Mouse (Mus musculus) lung, postnatal 25 days (tissue): ENCODE results near the gene Olfr520.
"Not testable (repeated sequence)": the region's sequence is repeated elsewhere in the genome, so short reads cannot be mapped to it uniquely, and the experiment has no call there.

Experiments used
- DNase-seq: peaks from one replicate; pipeline ENCODE4 v3.0.0; 2022; ENCODE audit warnings: low spot score

Olfr520 gene

GRCm38 (mm10) chr7:99729973-99730372 lies at the start of gene Olfr520:
Gene Olfr520 (plus strand): TSS chr7:99730273.
- DNase-seq: no peak

DNA sequence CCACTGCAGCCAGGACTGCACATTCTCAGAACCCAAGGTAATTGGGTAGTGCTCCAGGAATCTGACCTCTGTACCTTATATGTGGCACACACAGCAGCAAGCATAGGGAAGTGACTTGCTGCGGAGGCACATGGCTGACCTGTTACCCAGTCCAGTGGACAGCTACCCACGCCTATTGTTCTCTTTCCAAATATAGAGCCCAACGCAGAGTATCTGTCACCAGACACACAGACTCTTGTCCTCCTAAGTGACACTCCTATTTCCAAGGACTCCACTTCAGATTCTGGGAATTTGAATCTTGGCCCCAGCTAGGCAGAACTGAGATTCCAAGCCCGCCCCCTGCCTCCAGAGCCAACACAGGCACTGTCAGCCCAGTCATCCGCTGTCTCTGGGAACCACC lies 49.3 kb upstream of the Olfr520 start:
- peak; percentile 48 for DNase-seq

GRCm38 (mm10) chr7:99684086-99684485 lies 46.0 kb upstream of the Olfr520 start:
- no peak for DNase-seq

DNA sequence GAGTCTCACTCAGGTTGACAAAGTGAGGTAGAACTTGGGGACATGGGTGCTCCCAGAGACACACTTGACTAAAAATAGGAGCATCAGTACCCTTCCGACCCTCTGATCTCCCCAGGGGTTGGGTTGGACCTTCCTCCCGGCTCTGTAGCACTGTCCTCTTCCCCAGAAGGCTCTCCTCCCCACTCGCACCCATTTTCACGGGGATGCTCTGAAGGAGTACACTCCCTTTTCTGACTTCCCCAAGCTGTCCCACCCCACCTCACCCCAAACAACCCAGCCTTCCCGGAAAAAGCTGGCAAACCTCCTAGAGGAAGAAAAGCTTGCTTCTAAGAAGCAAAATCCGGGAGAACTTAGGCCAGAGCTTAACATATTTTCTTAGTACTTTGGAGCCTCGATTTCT lies 39.3 kb upstream of the Olfr520 start:
- no peak for DNase-seq

DNA sequence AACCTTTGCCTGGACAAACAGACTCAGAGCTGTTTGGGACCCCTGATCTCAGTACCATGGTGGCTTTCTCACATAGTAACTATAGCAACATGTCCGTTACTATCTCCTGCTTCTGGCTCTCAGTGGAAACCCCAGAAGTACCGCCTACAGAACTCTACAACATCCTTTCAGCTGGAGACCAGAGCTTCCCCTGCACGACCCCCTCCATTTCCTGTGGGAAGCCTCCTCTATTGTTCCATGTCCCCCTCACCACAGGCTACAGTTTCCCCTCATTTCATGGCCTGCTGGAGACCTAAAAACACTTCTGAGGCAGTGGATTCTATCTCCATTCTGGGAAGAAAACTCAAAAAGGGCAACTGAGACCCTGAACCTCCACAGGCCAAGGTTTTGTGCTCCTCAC lies 37.7 kb upstream of the Olfr520 start:
- no peak for DNase-seq

DNA sequence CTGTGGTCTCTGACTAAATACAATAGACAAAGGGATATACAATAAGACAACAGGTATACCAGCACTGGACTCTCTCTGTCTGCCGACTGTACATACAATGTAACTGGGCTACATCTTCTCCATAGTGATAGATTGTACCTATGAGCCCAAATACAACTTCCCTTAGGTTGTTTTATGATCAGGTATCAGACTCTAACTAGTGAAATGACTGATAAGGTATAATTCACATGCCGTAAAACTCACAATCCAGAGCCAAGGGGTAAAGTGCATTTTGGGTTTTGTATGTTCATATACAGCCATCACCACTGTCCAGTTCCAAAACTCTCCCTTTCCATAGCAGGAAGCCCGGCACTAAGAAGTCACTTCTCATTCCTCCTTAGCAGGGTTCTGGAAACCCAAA lies 36.7 kb upstream of the Olfr520 start:
- no peak for DNase-seq

GRCm38 (mm10) chr7:99693976-99694375 lies 36.1 kb upstream of the Olfr520 start:
- DNase-seq: no peak

DNA sequence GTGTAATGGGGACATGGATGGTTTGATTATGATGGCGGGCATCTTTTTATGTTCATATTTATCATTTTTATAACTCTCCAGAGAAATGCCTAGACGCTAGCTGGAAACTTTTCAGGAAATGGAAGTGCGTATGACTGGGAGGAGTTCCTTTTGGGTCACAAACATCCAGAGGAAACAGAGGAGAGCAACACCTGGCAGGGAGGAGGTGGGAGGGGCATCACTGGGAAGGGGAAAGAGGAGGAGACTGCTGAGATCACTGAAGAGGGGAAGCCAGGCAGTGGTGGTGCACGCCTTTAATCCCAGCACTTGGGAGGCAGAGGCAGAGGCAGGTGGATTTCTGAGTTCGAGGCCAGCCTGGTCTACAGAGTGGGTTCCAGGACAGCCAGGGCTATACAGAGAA lies 35.6 kb upstream of the Olfr520 start:
- not testable (repeated sequence) for DNase-seq

- no peak for DNase-seq
Observed at GRCm38 (mm10) chr7:99695471-99696057, 34.5 kb upstream of the Olfr520 start.

GRCm38 (mm10) chr7:99698576-99698975 lies 31.5 kb upstream of the Olfr520 start:
- no peak for DNase-seq

DNA sequence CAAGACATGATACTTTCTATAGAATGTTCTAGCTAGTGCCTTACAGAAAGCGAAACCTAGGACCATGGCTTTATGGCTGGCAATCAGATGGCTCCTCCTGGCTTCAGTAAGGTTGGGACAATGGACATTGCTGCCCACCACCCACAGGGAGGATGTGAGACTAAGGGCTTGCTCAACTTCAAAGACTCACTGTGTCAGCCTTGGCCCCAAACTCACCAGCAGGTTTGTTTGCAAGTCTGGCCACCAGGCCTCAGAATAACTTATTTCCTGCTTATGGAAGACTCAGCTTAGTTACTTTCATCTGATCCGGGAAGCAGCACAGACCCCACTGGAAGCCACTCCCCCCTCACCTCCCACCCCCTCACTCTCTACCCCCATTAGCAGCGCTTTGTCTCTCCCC lies 31.0 kb upstream of the Olfr520 start:
- no peak for DNase-seq

DNA sequence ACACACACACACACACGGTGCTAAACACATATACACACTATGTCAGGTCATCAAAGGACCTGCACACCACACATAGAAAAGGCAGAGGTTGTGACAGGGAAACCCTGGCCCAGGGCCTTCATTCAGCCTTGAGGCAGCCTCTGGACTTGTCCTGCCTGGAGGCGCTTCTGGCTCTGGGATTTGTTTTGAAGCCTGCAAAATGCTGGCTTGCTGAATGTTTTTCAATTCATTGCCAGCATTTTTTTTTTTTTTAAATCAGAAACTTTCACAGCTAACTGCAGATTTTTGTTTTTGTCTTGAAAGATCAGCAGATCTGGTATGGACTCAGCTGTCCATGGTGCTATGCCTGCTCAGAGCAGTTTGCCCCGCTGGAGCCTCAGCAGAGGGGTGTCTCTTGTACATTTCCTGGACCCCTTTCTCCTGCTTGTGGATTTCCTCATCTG lies 30.3 kb upstream of the Olfr520 start:
- peak; percentile 18 for DNase-seq

GRCm38 (mm10) chr7:99700641-99701040 lies 29.4 kb upstream of the Olfr520 start:
- DNase-seq: no peak

- DNase-seq: no peak
Observed at GRCm38 (mm10) chr7:99702201-99702600, 27.9 kb upstream of the Olfr520 start.

GRCm38 (mm10) chr7:99704736-99705519 lies 25.1 kb upstream of the Olfr520 start:
- no peak for DNase-seq

- peak; percentile 32 for DNase-seq
Observed at GRCm38 (mm10) chr7:99706341-99707037, 23.6 kb upstream of the Olfr520 start.

DNA sequence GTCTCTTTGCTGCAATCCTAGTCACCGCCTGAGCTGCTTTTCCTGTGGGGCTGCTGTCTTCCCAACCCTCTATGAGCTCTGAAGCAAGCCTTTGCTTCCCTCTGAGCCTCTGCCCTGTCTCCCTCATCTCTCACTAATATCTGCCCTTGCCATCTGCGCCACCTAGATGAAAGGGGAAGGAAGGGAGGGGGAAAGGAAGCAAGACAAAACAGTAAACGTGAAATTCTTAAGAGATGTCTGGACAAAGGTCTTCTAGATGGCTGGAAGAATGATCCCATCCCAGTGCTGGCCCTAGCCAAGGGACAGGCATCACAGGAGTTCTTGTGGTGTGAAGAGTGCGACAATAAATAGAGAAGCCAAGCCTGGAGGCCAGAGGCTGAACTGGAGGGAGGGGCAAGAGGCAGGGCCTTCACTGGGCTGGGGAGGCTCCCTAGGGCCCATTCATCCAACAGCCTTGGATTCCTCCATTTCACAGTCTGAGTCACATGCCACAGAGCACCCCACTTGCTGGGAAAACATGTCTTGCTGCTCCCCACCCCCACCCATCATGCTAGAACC lies 23.0 kb upstream of the Olfr520 start:
- DNase-seq: peak; percentile 35

- no peak for DNase-seq
Observed at GRCm38 (mm10) chr7:99707671-99708070, 22.4 kb upstream of the Olfr520 start.

DNA sequence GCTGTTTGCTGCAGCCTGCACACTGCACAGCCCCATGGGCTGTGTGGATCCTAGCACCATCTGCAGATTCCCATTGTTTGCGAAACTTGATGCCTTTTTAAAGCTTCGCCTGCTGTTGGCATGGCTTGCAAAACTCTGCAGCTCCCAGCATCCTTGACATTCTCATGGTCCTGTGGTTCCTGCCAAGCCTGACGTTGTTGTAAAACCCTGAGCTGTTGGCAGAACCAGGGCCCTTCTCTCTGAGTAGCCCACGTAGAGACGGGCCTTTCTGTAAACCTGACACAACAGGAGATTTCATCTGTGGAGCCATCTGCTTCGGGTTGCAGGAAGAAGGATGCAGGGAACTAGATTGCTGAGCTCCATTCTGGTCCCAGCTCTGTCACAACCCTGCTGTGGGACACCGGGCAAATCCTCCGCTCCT lies 21.8 kb upstream of the Olfr520 start:
- DNase-seq: no peak

- DNase-seq: no peak
Observed at GRCm38 (mm10) chr7:99708750-99709149, 21.3 kb upstream of the Olfr520 start.

DNA sequence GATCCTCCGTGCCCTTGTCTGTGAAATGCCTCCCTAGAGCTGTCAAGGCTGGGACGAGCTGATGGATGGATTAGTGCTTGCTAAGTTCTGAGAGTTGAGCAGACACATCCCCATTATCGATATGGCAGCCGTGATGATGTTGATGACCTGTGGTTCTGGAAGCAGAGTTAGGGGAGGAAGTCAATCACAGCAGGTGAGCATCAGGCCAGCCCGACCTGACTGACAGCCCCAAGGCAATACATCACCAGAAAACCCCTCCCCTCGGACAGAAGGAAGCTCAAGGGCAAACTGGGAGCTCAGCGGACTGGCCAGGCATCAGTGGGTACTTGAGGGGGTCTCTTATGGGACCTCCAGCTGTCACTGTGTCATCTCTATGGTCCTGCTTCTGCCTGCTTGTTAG lies 20.1 kb upstream of the Olfr520 start:
- no peak for DNase-seq

DNA sequence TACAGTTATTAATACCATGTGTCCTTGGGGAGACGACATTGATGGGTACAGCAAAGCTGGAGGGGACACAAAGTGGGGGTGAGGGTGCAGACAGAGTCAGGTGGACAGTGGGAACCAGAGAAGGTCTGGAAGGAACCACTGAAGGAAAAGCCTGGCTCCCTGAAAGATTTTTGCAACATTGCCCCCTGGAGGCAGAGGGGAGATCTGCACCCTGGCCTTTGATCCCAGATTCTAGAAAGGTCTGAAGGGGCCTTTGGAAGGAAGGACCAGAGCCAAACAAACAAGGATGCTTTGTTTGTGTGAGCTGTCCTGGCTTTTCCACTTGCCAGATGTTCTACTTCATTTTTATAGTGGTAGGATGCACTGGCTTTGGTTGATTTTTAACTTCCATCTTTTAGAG lies 19.6 kb upstream of the Olfr520 start:
- peak; percentile 58 for DNase-seq

DNA sequence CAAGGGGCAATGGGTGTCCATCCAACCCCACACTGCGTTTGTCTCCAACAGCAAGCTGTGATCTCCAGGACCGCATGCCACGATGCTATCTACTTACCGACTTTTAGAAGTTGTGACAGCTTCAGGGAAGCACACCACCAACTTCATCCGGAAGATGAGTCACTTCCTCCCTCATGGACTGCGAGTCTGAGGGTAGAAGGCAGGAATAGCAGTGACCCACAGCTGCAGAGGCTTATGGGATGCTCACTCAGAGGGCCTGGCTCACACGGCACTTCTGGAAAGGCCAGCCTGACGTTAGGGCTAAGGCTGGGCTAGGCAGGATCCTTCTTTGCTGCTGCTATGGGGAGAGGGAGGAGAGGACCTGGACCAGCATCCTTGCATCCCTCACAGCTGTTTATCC lies 18.9 kb upstream of the Olfr520 start, which contains the start of gene Slco2b1:
TSS of gene Slco2b1 (minus strand) at position 175 of the 400 bp plus-strand sequence.
- no peak for DNase-seq
